Mouse (Mus musculus) embryonic facial prominence, embryonic 11.5 days (tissue): ENCODE measurements at regions not wholly inside any gene's neighbourhood (a gene's known extent, or its start where the extent isn't known, plus 50 kb on each side); places are given as distances from the start of the nearest gene placed in this dataset.

Experiments used
- ATAC-seq: fragments of 200-750 bp; cut with Nextera tagmentation; replicated peaks from 2 replicates; pipeline ENCODE4 v1.8.0; 2017; ENCODE audit warnings: low read depth; ENCODE audit not compliant: insufficient number of reproducible peaks, low FRiP score, low TSS enrichment
- DNase-seq: peaks from one replicate; pipeline ENCODE4 v3.0.0-alpha.2; 2015; ENCODE audit warnings: low spot score
- H3K27ac ChIP-seq: fragments of 300-500 bp; sonication (generic); replicated peaks from 2 replicates; pipeline ENCODE4 v1.5.1; 2014; ENCODE audit warnings: mild to moderate bottlenecking, low read depth, low read length, control low read depth
- H3K27me3 ChIP-seq: fragments of 300-500 bp; sonication (generic); 2 replicates; pipeline ENCODE4 v1.6.1; 2014; ENCODE audit warnings: mild to moderate bottlenecking, low read length, moderate library complexity, mixed read lengths; ENCODE audit not compliant: control insufficient read depth, insufficient read depth
- H3K36me3 ChIP-seq: fragments of 300-500 bp; sonication (generic); replicated peaks from 2 replicates; pipeline ENCODE4 v1.6.1; 2014; ENCODE audit warnings: low read depth, mild to moderate bottlenecking, low read length, moderate library complexity, mixed read lengths; ENCODE audit not compliant: control insufficient read depth, insufficient read depth
- H3K4me1 ChIP-seq: fragments of 300-500 bp; sonication (generic); 2 replicates; pipeline ENCODE4 v1.6.1; 2014; ENCODE audit warnings: low read length, mixed read lengths; ENCODE audit not compliant: control insufficient read depth, insufficient read depth
- H3K4me2 ChIP-seq: fragments of 300-500 bp; sonication (generic); 2 replicates; pipeline ENCODE4 v1.6.1; 2014; ENCODE audit warnings: low read depth, mild to moderate bottlenecking, control low read depth, low read length, moderate library complexity
- H3K4me3 ChIP-seq: fragments of 300-500 bp; sonication (generic); 2 replicates; pipeline ENCODE4 v1.5.1; 2014; ENCODE audit warnings: low read depth, low read length, control low read depth
- H3K9ac ChIP-seq: fragments of 300-500 bp; sonication (generic); replicated peaks from 2 replicates; pipeline ENCODE4 v1.6.1; 2014; ENCODE audit warnings: mild to moderate bottlenecking, control low read depth, low read length
- H3K9me3 ChIP-seq: fragments of 300-500 bp; sonication (generic); replicated peaks from 2 replicates; pipeline ENCODE4 v1.6.1; 2016; ENCODE audit warnings: mild to moderate bottlenecking, low read length, inconsistent platforms, mixed read lengths; ENCODE audit not compliant: control insufficient read depth
- whole genome bisulfite sequencing: fragments of 180-500 bp; shearing (Covaris S2); extraction: QIAGEN DNeasy Blood & Tissue Kit; methylation state at CpG from one replicate; pipeline ENCODE4 v1.1.7; 2014; 5-methylcytosine and 5-hydroxymethylcytosine counted together

- H3K4me1 ChIP-seq = no peaks in the 10 kb centered on the region
- no peak overlapping the region for H3K27ac ChIP-seq
- H3K36me3 ChIP-seq = no peaks in the 10 kb centered on the region
- H3K9me3 ChIP-seq = no peaks in the 10 kb centered on the region
- no peak overlapping the region for H3K4me2 ChIP-seq
- H3K9ac ChIP-seq = no peak overlapping the region
- H3K4me3 ChIP-seq = no peak overlapping the region
- H3K27me3 ChIP-seq = no peaks in the 10 kb centered on the region
- ATAC-seq = no peak
- DNase-seq = no peak
- WGBS = 82% methylated on average over 1 of the region's 1 CpGs
Measured at GRCm38 (mm10) chr7:138758386-138758785, 87.5 kb upstream of the Ppp2r2d start.

- Histone ChIP-seq H3K27ac (no peak overlapping the region), H3K4me1 (no peaks in the 10 kb centered on the region), H3K4me2 (no peak overlapping the region), H3K9ac (no peak overlapping the region), H3K9me3 (no peaks in the 10 kb centered on the region), H3K4me3 (no peak overlapping the region), H3K27me3 (no peaks in the 10 kb centered on the region), H3K36me3 (no peaks in the 10 kb centered on the region)
- ATAC-seq = no peak
- no peak for DNase-seq
- WGBS = 74% methylated on average over 2 of the region's 2 CpGs
Measured at GRCm38 (mm10) chr7:138748442-138748841, 97.4 kb upstream of the Ppp2r2d start.

- Histone ChIP-seq H3K4me3 (no peak overlapping the region), H3K9ac (no peak overlapping the region), H3K4me2 (no peak overlapping the region), H3K27ac (no peak overlapping the region), H3K36me3 (no peaks in the 10 kb centered on the region), H3K27me3 (no peaks in the 10 kb centered on the region), H3K4me1 (no peaks in the 10 kb centered on the region), H3K9me3 (no peaks in the 10 kb centered on the region)
- WGBS = 47% methylated on average over 8 of the region's 8 CpGs
- peak; percentile 12 for DNase-seq
- ATAC-seq = no peak
Measured at GRCm38 (mm10) chr7:138746616-138747015, 99.3 kb upstream of the Ppp2r2d start.

- no peak for ATAC-seq
- no peaks in the 10 kb centered on the region for H3K9me3 ChIP-seq
- H3K36me3 ChIP-seq = no peaks in the 10 kb centered on the region
- WGBS = 89% methylated on average over 4 of the region's 4 CpGs
- H3K27ac ChIP-seq = no peak overlapping the region
- H3K4me3 ChIP-seq = no peak overlapping the region
- H3K4me1 ChIP-seq = no peaks in the 10 kb centered on the region
- DNase-seq = no peak
- no peaks in the 10 kb centered on the region for H3K27me3 ChIP-seq
- no peak overlapping the region for H3K4me2 ChIP-seq
- no peak overlapping the region for H3K9ac ChIP-seq
Measured at GRCm38 (mm10) chr7:138742516-138742845, 103.4 kb upstream of the Ppp2r2d start.

- no peak overlapping the region for H3K9ac ChIP-seq
- no peaks in the 10 kb centered on the region for H3K27me3 ChIP-seq
- ATAC-seq (no peak), DNase-seq (no peak)
- H3K4me1 ChIP-seq = no peaks in the 10 kb centered on the region
- no peaks in the 10 kb centered on the region for H3K36me3 ChIP-seq
- no peak overlapping the region for H3K4me3 ChIP-seq
- WGBS = 77% methylated on average over 7 of the region's 7 CpGs
- no peak overlapping the region for H3K4me2 ChIP-seq
- no peak overlapping the region for H3K27ac ChIP-seq
- H3K9me3 ChIP-seq = no peaks in the 10 kb centered on the region
Measured at GRCm38 (mm10) chr7:138741816-138742515, 103.9 kb upstream of the Ppp2r2d start.

- Histone ChIP-seq H3K4me1 (no peaks in the 10 kb centered on the region), H3K27ac (no peak overlapping the region), H3K36me3 (no peaks in the 10 kb centered on the region), H3K9me3 (no peaks in the 10 kb centered on the region), H3K4me2 (no peak overlapping the region), H3K4me3 (no peak overlapping the region), H3K27me3 (no peaks in the 10 kb centered on the region), H3K9ac (no peak overlapping the region)
- DNase-seq (peak; percentile 67), ATAC-seq (no peak)
- 28% methylated on average over 4 of the region's 4 CpGs for WGBS
Measured at GRCm38 (mm10) chr7:138734254-138734653, 111.6 kb upstream of the Ppp2r2d start.

- H3K4me1 ChIP-seq = no peaks in the 10 kb centered on the region
- ATAC-seq (no peak), DNase-seq (no peak)
- H3K9ac ChIP-seq = no peak overlapping the region
- H3K4me3 ChIP-seq = no peak overlapping the region
- no peak overlapping the region for H3K4me2 ChIP-seq
- WGBS = 84% methylated on average over 2 of the region's 2 CpGs
- H3K27me3 ChIP-seq = no peaks in the 10 kb centered on the region
- H3K36me3 ChIP-seq = no peaks in the 10 kb centered on the region
- H3K9me3 ChIP-seq = no peaks in the 10 kb centered on the region
- H3K27ac ChIP-seq = no peak overlapping the region
Measured at GRCm38 (mm10) chr7:138724829-138725228, 121.0 kb upstream of the Ppp2r2d start.

- H3K4me3 ChIP-seq = no peak overlapping the region
- no peaks in the 10 kb centered on the region for H3K36me3 ChIP-seq
- H3K4me2 ChIP-seq = no peak overlapping the region
- H3K9me3 ChIP-seq = no peaks in the 10 kb centered on the region
- DNase-seq = no peak
- no peaks in the 10 kb centered on the region for H3K4me1 ChIP-seq
- no peak for ATAC-seq
- no peak overlapping the region for H3K27ac ChIP-seq
- H3K27me3 ChIP-seq = no peaks in the 10 kb centered on the region
- H3K9ac ChIP-seq = no peak overlapping the region
- WGBS = 79% methylated on average over 5 of the region's 5 CpGs
Measured at GRCm38 (mm10) chr7:138719608-138720007, 126.3 kb upstream of the Ppp2r2d start.
